Mouse (Mus musculus): ENCODE data around the gene Rasgrp3.

- no peak for TF ChIP-seq EP300 (IDR thresholded peaks at IDR 0.05)
- TF ChIP-seq CTCF (IDR thresholded peaks at IDR 0.05): no peak
These were observed 50.5 kb downstream of the Rasgrp3 start for GRCm38 (mm10) chr17:75486205-75486604.

Data from lung, postnatal 0 days (tissue).